Mouse (Mus musculus): ENCODE data around the gene Adcy10.

Gene Adcy10

GRCm38 (mm10) chr1:165536079-165536675 is 51.2 kb downstream of the Adcy10 start:
- peak; percentile 49 for DNase-seq (ENCODE audit: low spot score)

- DNase-seq (ENCODE audit: low spot score), result no peak
Measured at GRCm38 (mm10) chr1:165537241-165537807, 52.3 kb downstream of the Adcy10 start.

GRCm38 (mm10) chr1:165556711-165557110 is 71.7 kb downstream of the Adcy10 start:
- peak; percentile 25 for DNase-seq (ENCODE audit: low spot score)

GRCm38 (mm10) chr1:165559073-165559472 is 74.1 kb downstream of the Adcy10 start:
- DNase-seq (ENCODE audit: low spot score), result no peak

GRCm38 (mm10) chr1:165565283-165565682 is 80.3 kb downstream of the Adcy10 start:
- no peak for DNase-seq (ENCODE audit: low spot score)

GRCm38 (mm10) chr1:165567466-165567865 is 82.5 kb downstream of the Adcy10 start:
- DNase-seq (ENCODE audit: low spot score), result no peak

GRCm38 (mm10) chr1:165576005-165576404 is 91.0 kb downstream of the Adcy10 start:
- no peak for DNase-seq (ENCODE audit: low spot score)

GRCm38 (mm10) chr1:165576459-165577112 is 91.6 kb downstream of the Adcy10 start:
- no peak for DNase-seq (ENCODE audit: low spot score)

- peak; percentile 21 for DNase-seq (ENCODE audit: low spot score)
Measured at GRCm38 (mm10) chr1:165579332-165579731, 94.3 kb downstream of the Adcy10 start.

GRCm38 (mm10) chr1:165581255-165581654 is 96.3 kb downstream of the Adcy10 start:
- no peak for DNase-seq (ENCODE audit: low spot score)

GRCm38 (mm10) chr1:165583529-165584184 is 98.7 kb downstream of the Adcy10 start:
- DNase-seq (ENCODE audit: low spot score), result peak; percentile 91

- DNase-seq (ENCODE audit: low spot score), result no peak
Measured at GRCm38 (mm10) chr1:165585389-165586104, 100.6 kb downstream of the Adcy10 start.

GRCm38 (mm10) chr1:165586366-165586765 is 101.4 kb downstream of the Adcy10 start:
- no peak for DNase-seq (ENCODE audit: low spot score)

- no peak for DNase-seq (ENCODE audit: low spot score)
Measured at GRCm38 (mm10) chr1:165587845-165588244, 102.9 kb downstream of the Adcy10 start.

GRCm38 (mm10) chr1:165589280-165590048 is 104.5 kb downstream of the Adcy10 start:
- DNase-seq (ENCODE audit: low spot score), result no peak

GRCm38 (mm10) chr1:165590760-165591159 is 105.8 kb downstream of the Adcy10 start:
- DNase-seq (ENCODE audit: low spot score), result no peak

GRCm38 (mm10) chr1:165592295-165593082 is 107.5 kb downstream of the Adcy10 start:
- DNase-seq (ENCODE audit: low spot score), result no peak

GRCm38 (mm10) chr1:165594699-165595421 is 109.9 kb downstream of the Adcy10 start:
- DNase-seq (ENCODE audit: low spot score), result no peak

- no peak for DNase-seq (ENCODE audit: low spot score)
Measured at GRCm38 (mm10) chr1:165601775-165602280, 116.8 kb downstream of the Adcy10 start.

GRCm38 (mm10) chr1:165603218-165603617 is 118.2 kb downstream of the Adcy10 start:
- no peak for DNase-seq (ENCODE audit: low spot score)

All from adipocyte (in vitro differentiated cells).